Mouse (Mus musculus) fibroblast of lung, adult 2 months (primary cell): Measurements from ENCODE around the gene Pnlip.

Experiments used
- DNase-seq: peaks from one replicate; pipeline ENCODE4 v3.0.0-alpha.2; 2011; ENCODE audit warnings: low read depth

Gene Pnlip

GRCm38 (mm10) chr19:58726551-58726950 is 74.3 kb downstream of the Pnlip start:
- no peak for DNase-seq

GRCm38 (mm10) chr19:58727756-58728155 is 75.5 kb downstream of the Pnlip start:
- DNase-seq, result no peak

GRCm38 (mm10) chr19:58728445-58729031 is 76.2 kb downstream of the Pnlip start, which contains the start of gene Pnliprp1:
Gene Pnliprp1 (plus strand): TSS chr19:58728887.
- no peak for DNase-seq
